Mouse (Mus musculus): ENCODE results near the gene Zfp652.
A peak's percentile ranks its signal among the peaks of the same experiment; 100 is the strongest.

- peak; percentile 27 for TF ChIP-seq CTCF (IDR thresholded peaks at IDR 0.05)
- TF ChIP-seq POLR2A (IDR thresholded peaks at IDR 0.05; ENCODE audit: insufficient read depth, low read depth, low read length) = no peak
Measured at GRCm38 (mm10) chr11:95676307-95676706, 36.2 kb upstream of the Zfp652 start.

Measured in heart, adult 2 months (tissue).